In the genomic region with DNA sequence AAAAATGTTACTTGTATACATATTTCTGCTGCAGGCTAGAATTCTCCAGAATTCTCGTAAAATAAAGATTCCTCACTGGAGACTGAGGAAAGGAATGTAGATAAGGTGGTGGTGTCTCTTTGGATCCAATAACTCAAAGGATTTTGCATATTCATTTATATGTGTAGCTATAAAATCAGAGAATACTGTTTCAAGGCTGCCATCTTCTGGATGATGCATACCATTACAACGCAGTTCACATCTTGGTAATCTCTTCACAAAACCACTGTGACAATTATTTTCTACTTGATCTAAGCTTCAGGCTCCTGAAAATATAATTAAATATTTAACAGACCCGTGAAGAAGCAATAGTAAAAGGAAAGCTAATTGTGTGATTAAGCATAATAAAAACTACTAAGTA, we compare ENCODE assay signal across 11 mouse cellular contexts. TPM values are rescaled to one million over a fixed set of nuclear protein-coding genes. Genes with fewer than 3 reads are reported as not detected.
A peak's percentile ranks its signal among the peaks of the same experiment; 100 is the strongest.
DNase-seq lines count a peak whose midpoint lies in the region; ATAC-seq and TF ChIP-seq lines count a peak whose summit lies in the region.
"Had no signal": no experiment of that assay in that cellular context is flagged by ENCODE, and none has a peak within 500 bp of the region (broad histone marks: within the 10 kb centered on the region; RNA-seq: fewer than 3 reads in every experiment).

No protein-coding gene starts in this region.

- no peaks in the 10 kb centered on the region for H3K4me1 ChIP-seq in cerebellum, adult 2 months (ENCODE audit: control insufficient read depth, insufficient read depth, low read length)
- no peaks in the 10 kb centered on the region for H3K4me1 ChIP-seq in cortical plate, adult 2 months (ENCODE audit: control insufficient read depth, insufficient read depth, low read length)
- H3K4me1 ChIP-seq in midbrain, embryonic 14.5 days (ENCODE audit: control insufficient read depth, insufficient read depth, low read length), result no peaks in the 10 kb centered on the region
- H3K4me1 ChIP-seq: stomach, embryonic 15.5 days had no signal

- peak in 1 of 2 experiments; percentile 14 for DNase-seq in cerebellum, adult 2 months
- DNase-seq in cerebellum, adult 9-11 months, result no peak
- peak; percentile 12 to 26 for DNase-seq in left cerebral cortex, postnatal 14 days (ENCODE audit: low spot score in 2 of 2)
- DNase-seq in left cerebral cortex, adult 18-20 months (ENCODE audit: low spot score in 2 of 2), result no peak
- peak; percentile 88 for DNase-seq in midbrain, embryonic 14.5 days
- no peak for DNase-seq in natural killer cell, adult 2 months (ENCODE audit: low spot score in 2 of 2)
- no peak for DNase-seq in right cerebral cortex, postnatal 4 days
- DNase-seq: kidney, postnatal 25 days had no signal

- WGBS in cerebellum, adult 2 months, result 1% methylated on average over 3 of the region's 3 CpGs
- 9% methylated on average over 3 of the region's 3 CpGs for WGBS in midbrain, embryonic 14.5 days

- no peak overlapping the region for H3K9ac ChIP-seq in midbrain, embryonic 14.5 days (replicated peaks; ENCODE audit: low read length)
- H3K9ac ChIP-seq: stomach, embryonic 15.5 days had no signal

- peak; percentile 71; the same call in 1 of the 2 replicates for ATAC-seq in midbrain, embryonic 14.5 days (ENCODE audit: low FRiP score, low TSS enrichment)

- no peaks in the 10 kb centered on the region for H3K9me3 ChIP-seq in midbrain, embryonic 14.5 days (ENCODE audit: control insufficient read depth, low read length)
- H3K9me3 ChIP-seq: stomach, embryonic 15.5 days had no signal

- H3K27ac ChIP-seq in cerebellum, adult 2 months (ENCODE audit: insufficient read depth, low read length), result no peak overlapping the region
- no peak overlapping the region for H3K27ac ChIP-seq in cortical plate, adult 2 months (ENCODE audit: insufficient read depth, low read length)
- no peak overlapping the region for H3K27ac ChIP-seq in midbrain, embryonic 14.5 days (replicated peaks; ENCODE audit: low read depth, low read length)
- H3K27ac ChIP-seq: stomach, embryonic 15.5 days had no signal

- TF ChIP-seq CTCF in cerebellum, adult 2 months (IDR thresholded peaks at IDR 0.05; ENCODE audit: borderline replicate concordance, insufficient read depth, low read depth, low read length), result peak; percentile 43; the same call in 1 of the 2 replicates
- peak; percentile 12; the same call in 1 of the 2 replicates for TF ChIP-seq CTCF in cortical plate, adult 2 months (IDR thresholded peaks at IDR 0.05; ENCODE audit: extremely low read depth, insufficient read depth, low read length)

- no peak overlapping the region for H3K4me2 ChIP-seq in midbrain, embryonic 14.5 days (ENCODE audit: low read length)
- H3K4me2 ChIP-seq: stomach, embryonic 15.5 days had no signal

- intact Hi-C loops in left cerebral cortex, postnatal 14 days (cut with DNase I), result loop anchor here (5.0 to 10.0 kb wide), 3 partner anchors 240 to 1070 kb away; no protein-coding TSS in a partner anchor

- no peak overlapping the region for H3K4me3 ChIP-seq in cerebellum, adult 2 months (replicated peaks; ENCODE audit: insufficient read depth, low read depth, low read length)
- no peak overlapping the region for H3K4me3 ChIP-seq in cortical plate, adult 2 months (ENCODE audit: insufficient read depth, low read length)
- no peak overlapping the region for H3K4me3 ChIP-seq in midbrain, embryonic 14.5 days (replicated peaks; ENCODE audit: low read depth, low read length)
- H3K4me3 ChIP-seq: stomach, embryonic 15.5 days had no signal

- no peak for TF ChIP-seq POLR2A in cerebellum, adult 2 months (IDR thresholded peaks at IDR 0.05; ENCODE audit: borderline replicate concordance, insufficient read depth, low read length)
- TF ChIP-seq POLR2A in cortical plate, adult 2 months (IDR thresholded peaks at IDR 0.05; ENCODE audit: extremely low read depth, insufficient read depth, low read length), result no peak

- H3K27me3 ChIP-seq in cerebellum, adult 2 months (ENCODE audit: control insufficient read depth, insufficient read depth, low read length), result no peaks in the 10 kb centered on the region
- H3K27me3 ChIP-seq in midbrain, embryonic 14.5 days (ENCODE audit: control insufficient read depth, insufficient read depth, low read length), result no peaks in the 10 kb centered on the region
- H3K27me3 ChIP-seq: stomach, embryonic 15.5 days had no signal

- no peaks in the 10 kb centered on the region for H3K36me3 ChIP-seq in midbrain, embryonic 14.5 days (ENCODE audit: control insufficient read depth, insufficient read depth, low read length)
- H3K36me3 ChIP-seq: stomach, embryonic 15.5 days had no signal

RNA-seq across cellular contexts. Expression of a gene that starts 6.6 kb away (rescaled TPM):
- polyA plus RNA-seq in cerebellum, adult 2 months (2012; rRNA removed), result not detected in 2 replicates
- not detected for total RNA-seq in left cerebral cortex, postnatal 14 days (2021)
- not detected for total RNA-seq in left cerebral cortex, adult 18-20 months (2021)
- not detected in 2 replicates for polyA plus RNA-seq in cortical plate, adult 2 months (2012; rRNA removed)
- not detected in 2 replicates for polyA plus RNA-seq in midbrain, embryonic 14.5 days (2014; fragmentation: Nextera tagmentation; extraction: Ambion mirVana)
- total RNA-seq: adrenal gland, postnatal 4 days had no signal
- polyA plus RNA-seq: stomach, embryonic 15.5 days had no signal

Comparison
In these comparisons a context has a peak if more than half of its experiments do, and no peak if none do; other contexts are left out.
1. DNase-seq: peak in left cerebral cortex, postnatal 14 days (2 of 2) and midbrain, embryonic 14.5 days (single experiment); none in cerebellum, adult 9-11 months (single experiment), left cerebral cortex, adult 18-20 months (0 of 2), natural killer cell, adult 2 months (0 of 2) and right cerebral cortex, postnatal 4 days (single experiment).